Mouse (Mus musculus) kidney, adult 2 months (tissue): Measurements from ENCODE around the gene Galp. TPM values are rescaled to one million over a fixed set of nuclear protein-coding genes. Genes with fewer than 3 reads are reported as not detected.

ENCODE experiments used
- DNase-seq: peaks from one replicate; pipeline ENCODE4 v3.0.0; 2021
- H3K27ac ChIP-seq: fragments of 200-500 bp; 2 replicates; pipeline ENCODE4 v1.5.1; 2012; ENCODE audit warnings: low read depth, low read length, control low read depth, inconsistent platforms; ENCODE audit not compliant: insufficient read depth
- H3K27me3 ChIP-seq: fragments of 200-500 bp; replicated peaks from 2 replicates; pipeline ENCODE4 v1.6.1; 2012; ENCODE audit warnings: mild to moderate bottlenecking, moderate library complexity, low read length, inconsistent platforms; ENCODE audit not compliant: control insufficient read depth, insufficient read depth
- H3K36me3 ChIP-seq: fragments of 200-500 bp; 2 replicates; pipeline ENCODE4 v1.6.1; 2012; ENCODE audit warnings: mild to moderate bottlenecking, moderate library complexity, low read length, inconsistent platforms; ENCODE audit not compliant: control insufficient read depth, insufficient read depth
- H3K4me1 ChIP-seq: fragments of 200-500 bp; 2 replicates; pipeline ENCODE4 v1.6.1; 2011; ENCODE audit warnings: low read length; ENCODE audit not compliant: control insufficient read depth, insufficient read depth
- H3K4me3 ChIP-seq: fragments of 200-500 bp; 2 replicates; pipeline ENCODE4 v1.5.1; 2011; ENCODE audit warnings: mild to moderate bottlenecking, low read depth, low read length, control low read depth; ENCODE audit not compliant: insufficient read depth
- CTCF ChIP-seq: fragments of 200-500 bp; conservative IDR thresholded peaks from 2 replicates; pipeline ENCODE4 v1.5.1; 2011; ENCODE audit warnings: low read depth, mild to moderate bottlenecking, control low read depth, low read length, moderate library complexity, mixed read lengths; ENCODE audit not compliant: insufficient read depth, insufficient read length
- POLR2A ChIP-seq: fragments of 200-500 bp; IDR thresholded peaks from one replicate; pipeline ENCODE4 v1.6.1; 2011; ENCODE audit warnings: low read depth, low read length, control low read depth
- WGBS: fragments of 180-500 bp; shearing (Covaris S2); methylation state at CpG from one replicate; pipeline ENCODE4 v1.1.7; 2018; 5-methylcytosine and 5-hydroxymethylcytosine counted together
- polyA plus RNA-seq: library from polyadenylated mRNA; depleted of rRNA; stranded (reverse); fragments of >200 nt; gene quantifications from 2 replicates; pipeline ENCODE4 v1.2.3, GENCODE M21; 2012; rRNA removed

Galp gene
- polyA plus RNA-seq, result not detected in 2 replicates

DNA sequence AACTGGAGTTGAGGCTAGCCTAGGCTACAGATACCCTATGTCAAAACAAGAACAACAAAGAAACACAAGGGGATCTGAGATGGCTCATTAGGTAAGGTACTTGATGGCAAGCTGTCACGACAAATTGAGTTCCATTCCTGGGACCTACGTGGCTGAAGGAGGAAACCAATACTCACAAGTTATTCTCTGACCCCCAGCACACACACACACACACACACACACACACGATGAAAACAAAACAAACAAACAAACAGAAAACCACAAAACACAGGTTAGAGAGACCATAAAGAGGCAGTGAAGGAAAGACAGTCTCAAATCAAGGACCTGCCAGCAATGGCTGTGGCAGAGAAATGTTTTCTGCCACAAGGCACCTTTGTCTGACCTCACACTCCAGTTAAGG lies at the start of gene Galp:
Gene Galp (plus strand): TSS at position 301 of the 400 bp plus-strand sequence.
- no peak within 1 kb of the TSS for H3K27ac ChIP-seq
- H3K36me3 ChIP-seq, result no peaks in the 10 kb centered on the region
- H3K4me3 ChIP-seq, result no peak within 1 kb of the TSS
- no peaks in the 10 kb centered on the region for H3K27me3 ChIP-seq
- no peak for DNase-seq
- TF ChIP-seq POLR2A, result no peak
- TF ChIP-seq CTCF, result no peak
- H3K4me1 ChIP-seq, result no peaks in the 10 kb centered on the region
- 43% methylated on average over 3 of the region's 3 CpGs for WGBS

DNA sequence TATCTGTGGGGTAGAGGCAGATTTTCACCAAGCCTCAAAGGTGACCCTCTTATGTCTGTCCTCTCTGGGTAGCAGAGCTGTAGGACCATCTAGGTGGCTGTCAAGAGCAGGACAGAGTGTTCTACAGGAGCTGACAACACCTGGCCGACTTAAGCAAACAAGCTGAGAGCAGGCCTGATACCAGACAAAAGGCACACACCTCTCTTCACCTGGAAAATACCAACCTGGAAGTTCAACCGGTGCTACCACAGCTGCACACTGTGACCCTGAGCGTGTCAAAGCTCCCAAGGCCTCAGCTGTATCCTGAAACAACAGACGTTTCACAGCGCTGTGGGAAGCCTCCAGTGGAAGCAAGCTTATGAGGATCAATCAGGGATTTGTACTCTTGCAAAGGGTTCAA lies 49.2 kb upstream of the Galp start:
- H3K27ac ChIP-seq, result peak overlapping the region; percentile 67

DNA sequence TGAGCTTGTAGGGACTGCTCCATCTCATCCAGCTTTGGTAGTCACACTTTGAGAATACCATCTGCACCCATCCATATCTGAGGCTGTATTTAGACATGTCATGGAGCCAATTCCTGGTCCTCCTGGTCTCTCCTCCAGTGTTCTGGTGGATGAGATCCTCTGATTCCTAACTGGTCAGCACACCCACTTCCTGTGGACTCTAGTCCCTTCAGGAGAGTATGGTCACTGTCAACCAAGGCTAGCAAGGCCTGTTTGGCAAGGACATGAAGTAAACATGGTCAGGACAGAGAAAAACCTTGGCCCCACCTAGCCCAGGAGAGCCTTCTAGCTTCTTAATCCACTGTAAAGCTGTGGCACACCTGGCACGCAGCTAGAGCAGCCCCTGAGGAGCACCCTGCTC lies 45.6 kb upstream of the Galp start:
- H3K36me3 ChIP-seq, result no peaks in the 10 kb centered on the region
- no peak for DNase-seq
- TF ChIP-seq POLR2A (no peak), CTCF (no peak)
- 0 out of 2 replicates have a peak overlapping the region, but pooled peaks have one; percentile 13 for H3K27ac ChIP-seq
- peaks cover 65% of the 10 kb centered on the region for H3K4me1 ChIP-seq
- H3K4me3 ChIP-seq, result no peak overlapping the region
- H3K27me3 ChIP-seq, result no peaks in the 10 kb centered on the region
- WGBS, result 46% methylated on average over 1 of the region's 1 CpGs

More for the DNA sequence above, 49.2 kb upstream of the Galp start:
- H3K4me3 ChIP-seq, result no peak overlapping the region
- H3K4me1 ChIP-seq, result peaks cover 73% of the 10 kb centered on the region
- no peak for DNase-seq
- 35% methylated on average over 5 of the region's 5 CpGs for WGBS
- no peaks in the 10 kb centered on the region for H3K27me3 ChIP-seq
- H3K36me3 ChIP-seq, result no peaks in the 10 kb centered on the region
- TF ChIP-seq POLR2A (no peak), CTCF (no peak)

DNA sequence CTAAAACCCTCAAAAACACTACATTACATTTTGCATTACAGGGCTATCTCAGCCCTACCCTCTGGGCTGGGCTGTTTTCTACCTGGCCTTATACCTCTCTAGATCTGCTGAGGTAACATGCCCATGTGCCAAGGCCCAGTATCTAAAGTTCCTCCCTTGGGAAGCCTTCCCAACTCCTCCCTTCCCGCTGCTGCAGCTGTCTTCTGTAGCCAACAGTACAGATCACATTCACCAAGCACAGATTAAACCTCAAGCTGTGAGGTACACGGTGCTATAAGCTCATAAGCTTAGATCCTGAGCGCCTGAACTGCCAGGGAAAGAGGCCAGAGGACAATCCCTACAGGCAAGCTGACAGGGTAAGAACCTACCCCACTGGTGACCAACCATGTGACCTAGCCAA lies 44.9 kb upstream of the Galp start:
- peak overlapping the region; percentile 42; the same call in 1 of the 2 replicates for H3K27ac ChIP-seq
- H3K4me3 ChIP-seq, result no peak overlapping the region
- no peak for TF ChIP-seq CTCF
- peaks cover 63% of the 10 kb centered on the region for H3K4me1 ChIP-seq
- no peaks in the 10 kb centered on the region for H3K36me3 ChIP-seq
- H3K27me3 ChIP-seq, result no peaks in the 10 kb centered on the region
- DNase-seq, result peak; percentile 38
- 41% methylated on average over 3 of the region's 3 CpGs for WGBS

DNA sequence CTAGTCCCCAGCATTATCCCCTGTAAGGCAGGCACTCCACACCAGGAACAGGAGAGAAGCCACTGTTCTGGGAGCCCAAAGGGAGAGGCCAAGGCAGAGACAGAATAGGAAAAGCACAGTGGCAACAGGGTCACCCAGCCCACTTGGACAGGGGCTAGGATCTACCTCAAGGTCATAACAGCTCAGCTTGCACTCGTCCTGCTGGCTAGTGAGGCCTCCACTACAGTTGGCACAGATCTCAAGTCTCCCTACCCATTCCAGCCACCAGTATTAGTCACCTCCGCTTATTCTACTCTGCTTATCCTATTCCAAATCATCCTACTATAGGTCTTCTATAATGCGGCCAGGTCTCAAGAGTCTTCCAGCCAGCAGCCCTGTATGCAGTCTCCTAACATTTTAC lies 43.8 kb upstream of the Galp start:
- 45% methylated on average over 3 of the region's 3 CpGs for WGBS
- TF ChIP-seq POLR2A (no peak), CTCF (no peak)
- Histone ChIP-seq H3K27ac (peak overlapping the region; percentile 97), H3K27me3 (no peaks in the 10 kb centered on the region), H3K4me3 (no peak overlapping the region), H3K36me3 (no peaks in the 10 kb centered on the region), H3K4me1 (peaks cover 57% of the 10 kb centered on the region)
- DNase-seq, result no peak

DNA sequence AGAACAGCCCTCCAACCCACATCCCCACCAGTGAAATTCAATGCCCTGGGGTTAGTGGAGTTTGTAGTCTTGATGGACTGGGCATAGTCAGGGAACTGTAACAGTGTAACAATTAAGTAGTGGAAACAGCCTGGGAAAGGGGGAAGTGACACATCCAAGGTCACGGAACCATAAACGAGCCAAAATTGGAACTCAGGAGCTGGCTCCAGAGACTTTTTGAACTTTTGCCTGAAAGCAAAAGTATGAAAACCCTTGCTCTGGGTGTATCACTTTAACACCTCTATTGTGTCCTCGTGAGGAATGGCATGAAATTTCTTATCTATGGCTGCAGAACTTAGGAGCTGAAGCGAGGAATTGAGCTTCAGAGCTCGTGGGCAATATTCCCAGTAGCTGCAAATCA lies 42.7 kb upstream of the Galp start:
- Histone ChIP-seq H3K4me3 (peak overlapping the region; percentile 84; the same call in 1 of the 2 replicates), H3K36me3 (no peaks in the 10 kb centered on the region), H3K27me3 (no peaks in the 10 kb centered on the region), H3K4me1 (peaks cover 47% of the 10 kb centered on the region), H3K27ac (peak overlapping the region; percentile 97)
- peak; percentile 35 for DNase-seq
- TF ChIP-seq POLR2A (no peak), CTCF (no peak)
- 7% methylated on average over 5 of the region's 5 CpGs for WGBS

DNA sequence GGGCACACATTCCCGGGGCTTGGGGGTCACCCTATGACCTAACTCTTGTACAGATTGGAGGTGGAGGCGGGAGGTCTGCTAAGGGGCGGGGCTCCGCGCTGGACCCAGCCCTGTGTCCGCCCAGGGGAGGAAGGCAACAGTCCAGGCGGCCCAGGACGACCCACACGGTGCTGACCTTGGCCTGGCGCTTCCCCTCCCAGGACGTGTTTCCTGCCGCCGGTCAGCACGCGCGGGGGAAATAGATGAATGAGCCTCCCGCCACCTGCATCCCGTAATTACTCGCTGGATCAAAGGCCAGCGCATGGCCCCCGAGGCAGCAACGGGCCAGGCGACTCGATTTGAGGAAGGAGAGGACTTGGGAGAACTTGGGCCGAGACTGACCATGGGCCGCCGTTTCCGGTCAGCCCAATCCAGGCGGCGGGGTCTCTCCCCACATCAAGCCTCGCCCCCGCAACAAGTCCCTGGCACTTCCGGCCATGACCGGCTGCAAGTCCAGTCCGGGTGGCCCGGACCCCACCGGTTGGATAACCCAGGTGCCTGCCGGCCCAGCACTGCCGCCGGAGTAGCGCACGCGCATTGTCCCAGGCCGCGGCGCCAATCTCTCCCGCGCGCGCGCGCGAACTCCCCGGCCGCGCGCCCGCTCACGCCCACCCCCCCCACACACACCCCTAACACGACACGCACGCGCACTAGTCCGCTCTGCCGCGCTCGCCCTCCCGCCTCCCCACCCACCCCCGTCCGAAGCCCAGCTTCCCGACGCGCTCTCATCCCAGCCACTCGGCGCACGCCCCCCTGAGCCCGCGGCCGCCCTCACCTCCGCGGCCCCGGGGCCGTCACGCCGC lies 41.6 kb upstream of the Galp start:
- under 1% methylated on average over 61 of the region's 85 CpGs for WGBS

More for the DNA sequence above, 41.6 kb upstream of the Galp start:
- H3K36me3 ChIP-seq, result no peaks in the 10 kb centered on the region
- no peak for TF ChIP-seq POLR2A
- TF ChIP-seq CTCF, result no peak
- peak overlapping the region; percentile 97 for H3K27ac ChIP-seq
- DNase-seq, result peak; percentile 94
- H3K4me1 ChIP-seq, result peaks cover 42% of the 10 kb centered on the region
- H3K4me3 ChIP-seq, result peak overlapping the region; percentile 84
- H3K27me3 ChIP-seq, result no peaks in the 10 kb centered on the region
